Mouse (Mus musculus) right cerebral cortex, postnatal 25 days (tissue): ENCODE results near the gene Slc7a11.

Experiments used
- DNase-seq: peaks from one replicate; pipeline ENCODE4 v3.0.0; 2022

The Slc7a11 gene

DNA sequence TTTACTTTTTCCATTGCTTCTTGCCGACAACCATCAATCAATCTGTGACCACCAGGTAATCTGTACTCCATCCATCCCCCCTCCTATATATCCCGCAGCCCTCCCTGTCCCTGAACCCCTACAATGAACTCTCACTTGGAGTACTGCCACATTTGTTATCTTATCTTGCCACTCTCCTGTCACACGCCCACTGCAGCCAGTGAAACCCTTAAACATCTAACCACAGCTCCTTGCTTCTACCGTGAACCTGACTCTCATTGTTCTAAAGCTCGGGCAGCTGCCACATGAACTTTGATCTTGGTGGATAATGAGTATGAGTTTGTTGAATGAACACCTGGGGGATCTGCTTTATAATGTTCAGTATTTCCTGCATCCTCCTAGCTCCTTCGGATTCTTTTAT, 140.8 kb downstream of the Slc7a11 start:
- no peak for DNase-seq

DNA sequence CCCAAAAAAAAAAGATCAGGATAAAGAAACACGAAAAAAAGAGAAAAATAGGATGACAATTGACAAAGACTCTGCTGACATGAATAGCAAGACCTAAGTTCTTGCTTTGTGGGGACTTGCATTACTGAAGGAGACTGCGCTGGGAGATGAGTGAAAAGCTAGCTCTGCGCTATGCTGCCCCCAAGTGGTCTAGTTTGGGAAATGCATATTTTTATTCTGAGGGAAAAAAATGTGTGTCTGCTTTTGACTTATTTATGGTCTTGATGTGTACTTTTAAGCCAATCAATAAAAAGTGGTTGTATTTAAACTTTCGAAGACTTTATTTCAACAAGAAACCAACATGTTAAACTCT, 142.5 kb downstream of the Slc7a11 start:
- DNase-seq = peak; percentile 49

DNA sequence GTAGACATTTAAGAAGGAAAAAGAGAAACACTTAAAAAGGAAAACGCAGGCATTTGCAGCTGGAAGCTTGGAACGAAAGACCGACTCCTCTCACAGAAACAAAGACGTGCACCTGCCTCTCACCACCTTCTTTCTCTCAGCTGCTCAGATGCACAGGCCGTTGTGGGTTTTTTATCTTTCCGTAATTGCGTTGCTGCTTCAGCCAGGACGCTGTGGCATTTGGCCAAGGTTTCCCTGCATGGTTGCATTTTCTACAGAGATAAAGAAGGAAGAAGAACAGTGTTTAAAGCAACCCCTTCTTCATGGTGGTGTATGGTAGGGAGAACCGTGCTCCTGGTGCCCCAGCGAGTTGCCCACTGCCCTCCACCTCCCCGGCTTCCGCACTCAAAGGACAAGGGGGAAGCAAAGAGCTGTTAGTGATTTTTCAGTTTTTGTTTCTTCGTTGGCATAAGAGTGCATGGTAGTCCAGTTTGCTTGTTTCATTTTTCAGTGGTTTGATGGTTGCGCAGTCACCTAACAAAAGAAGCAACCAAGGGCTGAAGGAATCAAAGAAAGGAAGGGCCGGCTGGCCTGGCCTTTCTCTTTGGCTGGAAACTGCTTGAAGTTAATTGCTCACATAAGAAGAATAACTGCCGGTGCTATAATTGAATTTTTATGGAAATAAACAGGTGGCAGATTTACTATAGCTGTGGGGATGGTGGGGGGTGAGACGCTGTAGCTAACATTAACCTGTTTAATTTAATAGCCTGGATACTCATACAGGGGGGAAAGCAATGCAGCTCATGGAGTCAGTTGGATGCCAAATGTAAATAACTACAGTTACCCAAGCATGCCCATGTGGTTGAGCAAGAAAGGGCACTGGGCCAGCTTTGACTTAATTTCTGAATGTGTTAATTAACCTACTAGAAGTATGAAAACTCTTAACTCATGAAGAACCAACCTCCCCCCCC, 143.1 kb downstream of the Slc7a11 start:
- DNase-seq = no peak

DNA sequence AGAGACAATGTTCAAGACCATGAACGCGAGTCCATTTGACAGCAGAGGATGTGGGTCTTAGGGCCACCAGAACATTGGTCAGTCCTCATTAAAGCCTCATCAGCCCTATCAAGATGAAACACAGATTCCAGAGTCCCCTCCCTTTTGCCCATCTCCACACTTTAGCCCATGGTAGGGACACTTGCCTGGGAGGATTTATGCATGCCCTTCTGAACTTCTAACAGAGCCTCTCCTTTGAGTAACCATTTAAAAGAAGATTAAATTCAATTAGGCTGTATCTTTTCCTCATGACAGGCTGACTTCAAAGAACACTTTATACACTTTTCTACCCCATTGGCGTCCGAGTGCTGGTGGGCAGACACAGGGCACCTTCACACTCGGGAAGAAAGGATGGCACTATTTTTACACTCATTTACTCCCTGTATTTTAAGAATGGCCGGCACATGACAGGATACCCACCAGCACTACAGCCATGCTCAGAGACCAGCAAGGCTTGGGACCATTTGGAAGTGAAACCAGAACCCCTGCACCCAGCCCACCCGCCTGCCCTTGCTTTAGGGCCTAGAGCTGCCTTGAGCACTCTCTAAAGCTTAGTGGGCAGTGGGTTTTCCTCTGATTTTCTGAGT, 144.9 kb downstream of the Slc7a11 start:
- no peak for DNase-seq

DNA sequence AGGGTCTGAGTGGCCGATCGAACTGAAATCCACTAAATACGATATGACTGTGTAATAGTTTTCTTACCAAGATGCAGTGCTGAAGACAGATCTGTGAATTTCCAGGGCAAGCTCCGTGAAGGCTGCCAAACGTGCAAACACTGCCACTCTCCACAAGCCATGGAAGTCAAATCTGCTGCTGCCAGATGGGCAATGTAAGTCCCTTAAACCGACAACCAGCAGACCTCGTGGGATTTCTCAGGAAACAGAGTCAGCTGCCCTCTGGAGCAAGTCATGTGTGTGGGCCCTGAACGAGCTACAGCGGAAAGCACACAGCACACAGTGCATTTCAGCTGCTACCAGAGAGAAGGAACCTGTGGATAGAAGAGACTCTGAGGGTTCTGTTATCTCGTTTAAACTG, 146.5 kb downstream of the Slc7a11 start:
- DNase-seq = no peak

DNA sequence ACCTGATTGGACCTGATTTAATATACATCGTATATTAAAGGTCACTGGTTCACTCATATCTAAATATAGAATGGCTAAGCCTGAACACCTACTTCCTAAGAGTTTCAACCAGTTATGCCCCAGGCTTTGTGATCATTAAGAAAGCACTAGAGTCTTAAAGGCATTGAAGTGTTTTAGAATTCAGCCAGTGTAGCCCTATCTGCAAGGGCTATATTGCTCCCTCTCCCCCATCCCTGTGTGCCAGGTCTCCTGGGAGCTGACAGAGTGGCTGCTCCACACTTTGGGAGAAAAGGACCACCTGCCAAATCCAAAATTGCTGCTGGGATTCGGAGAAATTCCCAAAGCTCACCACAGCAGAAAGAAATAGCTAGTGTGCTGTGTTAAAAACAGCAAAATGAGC, 168.4 kb downstream of the Slc7a11 start:
- no peak for DNase-seq

DNA sequence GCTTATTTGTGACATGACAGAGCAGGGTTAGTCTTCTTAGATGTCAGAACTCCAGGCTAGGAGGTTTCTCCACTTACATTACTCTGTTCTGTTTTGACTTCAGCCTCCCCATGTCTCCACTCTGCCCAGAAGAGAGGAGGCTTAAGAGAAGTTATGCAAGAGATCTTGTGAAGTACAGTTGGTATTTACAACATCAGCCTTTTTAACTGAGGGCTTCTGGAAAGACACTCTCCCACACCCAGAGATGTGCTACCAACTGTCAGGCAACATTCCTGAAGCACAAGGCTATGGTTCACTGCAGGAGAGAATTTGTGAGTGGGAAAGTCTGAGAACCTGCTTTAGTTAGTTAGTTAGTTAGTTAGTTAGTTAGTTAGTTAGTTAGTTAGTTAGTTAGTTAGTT, 171.2 kb downstream of the Slc7a11 start:
- DNase-seq = no peak

DNA sequence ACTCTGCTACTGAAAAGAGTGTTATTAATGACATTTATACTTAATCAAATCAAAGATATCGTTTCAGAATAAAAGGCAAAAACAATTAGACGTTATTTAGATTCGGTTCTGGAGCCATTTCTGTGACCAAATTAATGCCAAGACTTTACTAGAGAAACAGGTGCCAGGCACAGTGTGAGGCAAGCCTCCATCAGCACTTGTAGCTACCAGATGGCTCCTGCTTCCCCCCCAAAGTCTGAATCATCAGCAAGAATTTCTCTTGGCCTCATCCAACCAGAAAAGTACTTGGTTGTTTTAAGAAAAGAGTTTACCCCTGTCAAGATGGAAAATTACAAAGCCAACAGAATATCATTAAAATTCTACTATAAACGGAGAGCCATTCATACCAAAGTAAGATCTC, 173.7 kb downstream of the Slc7a11 start:
- peak; percentile 31 for DNase-seq

DNA sequence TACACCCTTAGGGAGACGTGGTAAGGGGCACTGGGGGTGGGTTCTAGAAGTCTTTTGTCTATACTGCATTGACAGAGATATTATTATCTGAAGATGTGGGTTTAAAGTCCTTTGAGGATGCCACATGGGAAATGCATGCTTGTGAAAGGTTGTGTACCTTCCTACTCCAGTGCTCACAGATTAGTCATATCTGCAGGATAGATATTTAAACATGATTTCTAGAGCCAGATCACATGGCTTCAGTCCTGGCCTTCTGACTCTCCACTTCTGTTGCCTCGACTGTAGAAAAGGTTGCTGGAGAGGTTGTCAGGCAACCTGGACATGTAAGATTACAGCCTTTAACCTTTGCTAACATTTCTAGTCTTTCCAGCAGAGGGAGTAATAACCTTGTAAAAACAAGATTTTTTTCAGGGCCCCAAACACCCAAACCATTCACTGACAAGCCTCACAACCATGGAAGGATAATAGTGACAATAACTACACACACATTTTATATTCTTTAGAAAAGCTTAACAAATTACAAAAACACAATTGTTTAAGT, 180.8 kb downstream of the Slc7a11 start:
- DNase-seq = no peak

DNA sequence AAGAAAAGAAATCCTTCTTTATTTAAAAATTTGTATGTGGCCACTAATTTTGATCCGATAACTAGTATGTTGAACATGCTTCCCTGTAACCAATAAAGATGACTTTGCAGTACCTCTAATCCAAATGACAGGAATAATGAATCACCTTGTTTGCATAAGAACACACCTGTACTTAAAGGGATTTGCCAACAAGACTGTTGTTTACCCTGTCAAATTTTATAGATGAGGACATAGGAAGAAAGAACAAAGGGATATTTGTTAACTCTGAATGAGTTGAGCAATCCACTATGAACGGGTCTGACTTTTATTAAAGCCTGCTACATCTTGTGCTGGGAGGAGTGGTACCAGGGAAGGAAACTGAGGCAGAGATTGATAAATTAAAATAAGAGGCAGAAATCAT, 181.3 kb downstream of the Slc7a11 start:
- no peak for DNase-seq

DNA sequence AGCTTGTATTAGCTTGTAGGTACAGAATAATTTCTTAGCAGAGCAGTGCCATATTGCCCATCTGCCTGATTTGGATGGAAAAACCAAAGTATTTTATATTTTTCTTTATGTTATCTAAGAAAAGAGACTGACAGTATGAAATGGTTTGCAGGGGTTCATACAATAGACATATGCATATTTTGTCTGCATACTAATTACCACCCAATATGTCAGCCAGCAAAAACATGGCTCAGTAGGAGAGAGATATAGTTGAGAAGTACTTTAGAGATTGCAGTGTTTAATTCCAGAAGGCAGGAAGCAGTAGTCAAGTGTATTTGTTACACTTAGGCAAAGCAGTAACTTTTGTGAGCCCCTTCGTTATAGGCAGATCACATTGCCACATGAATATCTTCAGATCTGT, 182.7 kb downstream of the Slc7a11 start:
- DNase-seq = no peak

DNA sequence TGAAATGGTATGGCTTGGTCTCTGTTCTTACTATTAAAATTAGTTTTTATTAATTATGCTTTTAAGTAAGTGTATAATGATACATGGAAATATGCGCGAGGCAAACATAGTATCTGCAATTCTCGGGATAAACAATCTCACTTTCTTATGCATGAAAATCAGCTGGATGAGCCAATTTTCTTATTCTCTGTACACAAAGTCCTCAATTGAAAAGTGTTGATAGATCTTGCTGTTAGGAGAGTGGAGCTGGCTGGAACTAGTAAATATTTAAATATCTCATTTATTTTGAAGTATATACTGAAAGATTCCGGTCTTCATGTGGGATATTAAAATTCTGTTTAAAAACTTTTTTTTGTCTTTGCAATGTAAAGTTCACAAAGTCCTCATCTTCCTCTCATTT, 184.6 kb downstream of the Slc7a11 start:
- DNase-seq = no peak

DNA sequence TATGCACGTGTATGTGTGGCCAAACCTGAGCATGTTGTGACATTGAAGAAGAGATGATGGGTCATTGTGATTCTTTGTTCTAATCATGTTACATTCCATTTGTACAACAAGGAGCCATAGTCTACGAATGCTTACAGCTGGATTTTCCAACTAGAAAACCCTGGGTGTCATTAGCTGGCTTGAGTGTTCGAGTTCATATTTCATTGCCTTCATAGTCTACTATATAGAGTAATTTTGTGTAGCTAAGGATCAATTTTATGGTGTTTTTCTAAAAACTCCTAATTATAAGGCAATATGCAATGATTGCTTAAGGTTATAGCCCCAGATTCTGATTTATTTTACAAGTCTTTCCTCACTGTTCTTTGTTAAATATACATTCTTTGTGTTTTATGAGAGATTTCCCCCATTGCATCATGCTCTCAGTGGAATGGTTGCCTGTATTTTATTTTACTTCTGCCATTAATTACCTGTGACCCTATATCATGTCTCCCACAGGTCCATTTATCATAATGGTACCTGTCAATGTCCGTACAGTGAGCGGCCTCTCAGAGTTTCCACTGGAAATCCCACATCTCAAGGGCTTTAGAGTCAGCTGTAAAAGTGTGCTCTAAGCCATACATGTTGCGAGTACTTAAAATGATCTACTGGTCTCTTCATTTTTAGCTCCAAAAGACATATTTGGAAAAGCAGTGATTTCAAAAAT, 193.7 kb downstream of the Slc7a11 start:
- no peak for DNase-seq

DNA sequence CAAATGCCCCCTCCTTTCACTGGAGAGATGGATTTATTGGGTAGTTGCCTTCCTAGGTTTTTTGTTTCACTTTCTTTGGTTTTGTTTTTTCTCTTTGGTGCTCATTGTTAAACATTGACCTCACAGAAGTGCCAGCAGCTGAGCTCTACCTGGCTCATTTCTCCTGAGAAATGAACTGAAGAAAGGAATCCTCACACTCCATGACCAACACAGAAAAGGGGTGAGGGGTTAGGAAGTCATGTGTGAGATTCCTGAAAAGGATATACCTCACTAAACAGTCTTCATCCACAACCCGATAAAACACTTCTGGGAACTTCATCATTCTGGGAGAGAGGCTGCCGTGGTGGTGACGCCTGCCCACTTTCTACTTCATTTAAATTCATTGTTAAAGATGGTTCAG, 207.4 kb downstream of the Slc7a11 start:
- DNase-seq = no peak

DNA sequence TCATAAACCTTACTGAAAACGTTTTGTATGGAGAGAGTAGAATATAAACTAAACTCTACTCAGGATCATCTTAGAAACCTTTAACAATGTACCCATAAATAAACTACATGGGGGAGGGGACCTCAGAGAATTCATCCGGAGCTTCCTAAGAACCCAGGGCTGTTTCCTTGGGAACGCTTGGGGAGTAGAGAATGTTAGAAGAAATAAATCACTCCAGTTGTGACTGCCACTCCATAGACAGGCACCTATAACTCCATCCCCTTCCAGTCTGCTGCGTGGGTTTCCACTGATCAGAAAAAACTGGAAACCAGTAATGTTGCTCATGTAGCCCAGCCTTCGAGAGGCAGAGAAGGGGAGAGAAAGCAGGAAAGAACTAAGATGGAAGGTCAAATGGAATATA, 210.3 kb downstream of the Slc7a11 start:
- DNase-seq = no peak

DNA sequence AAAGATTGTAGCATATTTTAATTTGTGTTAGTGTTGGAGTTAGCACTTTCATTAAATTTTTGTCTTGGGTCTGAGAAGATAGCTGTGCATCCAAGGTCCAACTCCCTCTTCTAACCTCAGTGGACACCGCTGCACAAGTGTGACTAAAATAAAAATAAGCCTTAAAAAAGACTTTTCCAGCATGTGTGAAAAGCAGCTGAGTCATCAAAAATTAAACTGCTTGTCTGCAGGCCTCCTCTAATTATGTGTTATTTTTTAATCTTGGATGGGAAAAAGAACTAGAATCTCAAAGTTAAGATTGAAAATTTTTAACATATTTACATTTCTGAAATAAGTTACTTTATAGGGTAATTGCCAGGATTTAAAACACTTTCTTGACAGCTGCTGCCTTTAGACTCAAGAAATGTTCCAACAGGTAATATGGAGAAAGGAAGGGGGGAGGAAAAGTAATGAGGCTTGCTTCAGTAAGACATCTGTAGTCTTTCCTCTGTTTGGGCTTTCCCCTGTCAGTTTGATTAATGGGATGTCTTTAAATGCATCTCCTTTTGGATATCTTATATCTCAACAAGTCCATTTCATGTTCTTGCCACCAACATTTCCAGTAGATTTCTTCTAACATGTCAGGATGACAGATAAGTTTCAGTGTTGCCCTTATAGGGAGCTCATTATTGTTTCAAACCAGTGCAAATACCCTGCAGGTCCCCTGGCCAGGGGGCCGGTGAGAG, 218.9 kb downstream of the Slc7a11 start:
- DNase-seq = no peak

DNA sequence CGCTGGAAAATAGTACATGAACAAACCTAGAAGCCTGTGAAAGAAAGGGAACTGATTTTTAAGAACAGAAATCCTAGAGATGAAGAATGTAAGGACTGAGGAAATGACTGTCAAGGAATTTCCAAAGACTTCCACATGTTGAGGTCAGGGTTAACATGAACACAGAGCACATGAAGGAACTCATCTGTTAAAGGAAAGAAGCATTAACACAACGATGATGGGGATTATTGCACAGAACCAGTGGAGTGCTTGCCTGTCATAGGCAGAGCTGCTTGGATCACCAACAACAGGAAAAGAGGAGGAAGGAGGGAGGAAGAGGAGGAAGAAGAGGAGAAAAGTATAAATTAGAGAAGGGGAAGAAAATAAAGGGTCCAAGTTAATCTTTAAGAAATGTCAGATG, 223.0 kb downstream of the Slc7a11 start:
- DNase-seq = no peak

DNA sequence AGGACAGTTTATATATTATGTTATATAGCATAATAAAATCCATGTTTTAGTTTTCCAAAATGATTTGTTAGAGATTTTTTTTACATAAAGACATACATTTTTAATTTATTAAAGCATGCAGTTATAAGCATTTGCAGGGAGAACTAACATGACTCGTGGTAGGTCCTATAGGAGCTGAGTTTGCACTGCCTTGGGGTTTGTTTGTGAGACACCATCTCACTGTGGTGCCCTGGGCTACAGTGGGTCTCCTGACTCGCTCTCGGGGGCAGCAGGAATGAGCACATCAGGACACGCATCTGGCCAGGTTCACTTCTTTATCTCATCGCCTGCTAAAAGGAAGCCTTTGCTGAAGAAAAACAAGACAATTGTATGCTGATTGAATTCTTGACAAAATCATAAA, 257.0 kb downstream of the Slc7a11 start:
- DNase-seq = no peak

DNA sequence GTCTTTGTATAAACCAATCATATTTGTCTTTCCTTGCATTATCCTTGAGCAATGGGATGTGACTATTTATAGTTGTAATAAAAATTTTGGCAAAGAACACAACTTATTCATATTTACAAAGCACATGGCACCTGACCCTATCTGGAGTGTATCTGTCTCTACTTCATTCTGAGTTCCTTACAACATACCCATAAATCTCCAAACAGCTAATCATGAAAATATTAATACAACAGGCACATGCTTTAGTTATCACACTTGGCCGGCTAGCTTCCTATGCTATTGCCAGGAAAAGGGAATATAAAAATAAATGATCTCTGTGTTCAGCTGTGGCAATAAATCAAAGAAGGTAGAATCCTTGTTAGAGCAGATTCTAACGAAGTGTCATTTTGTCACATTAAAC, 257.5 kb downstream of the Slc7a11 start:
- no peak for DNase-seq

DNA sequence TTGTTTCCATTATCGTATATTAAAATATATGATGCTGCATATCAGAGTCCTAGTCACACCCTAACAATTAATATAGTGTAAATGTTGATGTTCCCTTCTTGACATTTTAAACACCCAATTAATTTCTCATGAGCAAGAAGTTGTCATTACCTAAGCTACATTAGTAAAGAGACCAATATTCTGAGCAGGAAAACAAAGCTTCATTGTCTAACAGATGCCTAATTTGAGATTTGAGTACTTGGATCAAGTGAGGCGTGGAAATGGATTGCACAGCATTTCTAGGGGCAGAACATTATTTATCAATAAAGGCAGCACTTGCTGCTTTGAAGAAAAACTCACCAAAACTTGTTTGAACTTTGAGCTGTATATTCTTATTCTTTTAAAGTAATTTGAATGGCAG, 282.7 kb downstream of the Slc7a11 start:
- no peak for DNase-seq

DNA sequence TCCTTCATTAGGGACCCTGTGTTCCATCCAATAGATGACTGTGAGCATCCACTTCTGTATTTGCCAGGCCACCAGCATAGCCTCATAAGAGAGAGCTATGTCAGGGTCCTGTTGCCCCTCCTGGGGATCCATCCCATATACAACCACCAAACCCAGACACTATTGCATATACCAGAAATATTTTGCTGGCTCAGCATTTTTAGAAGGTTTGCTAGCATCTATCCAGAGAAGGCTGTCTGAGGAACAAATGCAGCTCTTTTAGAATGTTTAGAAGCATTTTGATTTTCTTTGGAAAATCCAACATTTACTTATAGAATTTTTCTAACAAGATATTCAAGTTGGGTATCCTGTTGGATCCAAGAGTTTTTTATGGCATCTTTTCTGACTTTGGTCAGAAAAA, 299.3 kb downstream of the Slc7a11 start:
- DNase-seq = no peak

DNA sequence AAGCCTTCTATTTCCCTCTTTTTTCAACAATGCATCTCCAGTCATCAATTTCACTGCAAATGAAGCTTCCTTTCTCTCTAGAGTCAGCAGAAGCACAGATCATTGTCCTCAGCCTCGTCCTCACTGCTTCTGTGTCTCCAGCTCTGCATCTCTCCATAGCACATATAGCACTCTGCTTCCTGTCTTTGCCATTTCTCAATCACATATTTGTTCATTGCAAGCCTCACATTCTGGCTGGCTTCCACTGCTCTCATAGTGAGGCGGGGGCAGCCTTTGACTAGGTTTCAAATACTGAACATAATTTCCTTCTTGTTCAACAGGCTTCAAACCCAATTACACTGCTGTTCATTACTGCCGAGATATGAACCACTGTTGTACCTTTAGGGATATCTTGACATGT, 305.1 kb downstream of the Slc7a11 start:
- DNase-seq = no peak

DNA sequence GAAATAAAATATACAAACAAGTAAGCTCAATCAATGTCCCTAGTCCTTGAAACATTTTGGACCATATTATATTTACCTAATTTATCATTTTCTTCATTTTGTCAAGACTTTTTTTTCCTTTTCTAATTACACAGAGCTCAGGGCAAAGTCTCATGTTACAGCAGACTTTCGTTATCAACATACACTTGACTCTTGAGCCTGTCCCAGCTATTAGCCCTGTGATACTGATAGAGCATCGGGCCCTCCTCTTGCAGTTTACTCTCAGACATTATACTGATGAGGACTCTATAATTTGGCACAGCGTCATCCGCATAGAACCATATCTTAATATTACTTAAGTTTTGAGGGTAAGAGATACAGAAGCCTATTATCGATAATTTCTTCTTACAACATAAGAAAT, 311.2 kb downstream of the Slc7a11 start:
- no peak for DNase-seq
